Mouse (Mus musculus): Measurements from ENCODE around the gene Dynlt1a.
"Not testable (repeated sequence)": the region's sequence is repeated elsewhere in the genome, so short reads cannot be mapped to it uniquely, and the experiment has no call there.

DNA sequence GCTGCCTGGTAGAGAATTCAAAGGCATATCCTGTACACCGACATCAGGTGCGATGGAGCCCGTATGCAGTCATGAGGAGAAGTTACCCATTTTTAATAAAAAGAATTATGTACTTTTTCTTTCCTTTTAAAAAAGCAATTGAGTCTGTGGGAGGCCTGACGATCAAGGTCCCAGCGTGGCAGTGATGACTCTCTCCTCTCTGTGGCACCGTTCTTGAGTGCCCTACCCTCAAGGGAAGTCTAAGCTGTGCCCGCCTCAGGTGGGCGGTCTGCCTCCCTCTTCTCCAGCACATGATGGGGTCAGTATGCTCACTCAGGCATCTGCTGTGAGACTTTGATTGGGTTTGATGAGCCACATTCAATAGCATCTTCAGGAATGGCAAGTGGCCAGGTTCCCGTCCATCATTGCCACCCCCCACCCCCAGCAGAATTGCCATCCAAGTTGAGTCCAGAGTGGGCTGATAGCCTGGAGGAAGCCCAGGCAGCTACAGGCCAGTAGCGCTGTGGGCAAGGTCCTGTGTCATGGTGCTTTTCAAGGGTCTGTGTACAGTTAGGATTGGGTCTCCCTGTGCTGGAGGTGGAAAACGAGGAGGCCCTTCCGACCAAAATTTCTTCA is 11.5 kb downstream of the Dynlt1a start:
- not testable (repeated sequence) for TF ChIP-seq EP300, CTCF (IDR thresholded peaks at IDR 0.05; ENCODE audit: low read depth)

All from heart, postnatal 0 days (tissue).